In genomic region chr4:48545966-48546365, GRCm38 (mm10) we compare ENCODE assay signal across 17 mouse cellular contexts. TPM values are rescaled to one million over a fixed set of nuclear protein-coding genes. Genes with fewer than 3 reads are reported as not detected.
DNase-seq lines count a peak whose midpoint lies in the region; ATAC-seq lines count a peak whose summit lies in the region.
"Had no signal": no experiment of that assay in that cellular context is flagged by ENCODE, and none has a peak within 500 bp of the region (broad histone marks: within the 10 kb centered on the region; RNA-seq: fewer than 3 reads in every experiment).

No protein-coding gene starts in this region.

- H3K9me3 ChIP-seq in forebrain, embryonic 10.5 days = no peaks in the 10 kb centered on the region
- H3K9me3 ChIP-seq in forebrain, embryonic 16.5 days (ENCODE audit: control insufficient read depth, low read length) = no peaks in the 10 kb centered on the region
- H3K9me3 ChIP-seq in hindbrain, embryonic 10.5 days = no peaks in the 10 kb centered on the region
- H3K9me3 ChIP-seq in hindbrain, embryonic 16.5 days (ENCODE audit: control insufficient read depth, low read length) = no peaks in the 10 kb centered on the region
- no peaks in the 10 kb centered on the region for H3K9me3 ChIP-seq in forebrain, embryonic 13.5 days (replicated peaks)
- H3K9me3 ChIP-seq: embryonic facial prominence, embryonic 13.5 days; intestine, embryonic 15.5 days; limb, embryonic 15.5 days had no signal

- peak overlapping the region; percentile 22; the same call in 1 of the 2 replicates for H3K4me3 ChIP-seq in forebrain, embryonic 10.5 days
- H3K4me3 ChIP-seq in forebrain, embryonic 16.5 days (replicated peaks; ENCODE audit: low read length) = no peak overlapping the region
- H3K4me3 ChIP-seq in hindbrain, embryonic 10.5 days = peak overlapping the region; percentile 34; the same call in 1 of the 2 replicates
- no peak overlapping the region for H3K4me3 ChIP-seq in hindbrain, embryonic 16.5 days (ENCODE audit: low read length)
- no peak overlapping the region for H3K4me3 ChIP-seq in forebrain, embryonic 13.5 days
- H3K4me3 ChIP-seq: embryonic facial prominence, embryonic 13.5 days; intestine, embryonic 15.5 days; limb, embryonic 15.5 days had no signal

- no peak for DNase-seq in forebrain, embryonic 10.5 days (ENCODE audit: extremely low spot score, low spot score)
- DNase-seq in hindbrain, embryonic 10.5 days (ENCODE audit: low spot score) = no peak
- no peak for DNase-seq in spleen, adult 12 weeks (ENCODE audit: low spot score)
- DNase-seq in thymus, postnatal 0 days (ENCODE audit: low spot score) = no peak
- DNase-seq: cerebellum, adult 2 months; gastrocnemius, postnatal 10 days; layer of hippocampus, adult 9-11 months; lung, embryonic 14.5 days had no signal

- H3K4me2 ChIP-seq in forebrain, embryonic 16.5 days (ENCODE audit: low read length) = no peak overlapping the region
- H3K4me2 ChIP-seq in hindbrain, embryonic 16.5 days (ENCODE audit: low read length) = no peak overlapping the region
- H3K4me2 ChIP-seq in forebrain, embryonic 13.5 days = peak overlapping the region; percentile 40; the same call in 1 of the 2 replicates
- H3K4me2 ChIP-seq: embryonic facial prominence, embryonic 13.5 days; intestine, embryonic 15.5 days; limb, embryonic 15.5 days; lung, embryonic 14.5 days had no signal

- peaks cover 85% of the 10 kb centered on the region for H3K4me1 ChIP-seq in forebrain, embryonic 10.5 days
- H3K4me1 ChIP-seq in forebrain, embryonic 16.5 days (replicated peaks; ENCODE audit: control insufficient read depth, insufficient read depth, low read length) = peaks cover 63% of the 10 kb centered on the region
- peaks cover 83% of the 10 kb centered on the region for H3K4me1 ChIP-seq in hindbrain, embryonic 10.5 days (replicated peaks)
- H3K4me1 ChIP-seq in hindbrain, embryonic 16.5 days (ENCODE audit: control insufficient read depth, insufficient read depth, low read depth, low read length) = peaks cover 49% of the 10 kb centered on the region
- peaks cover 86% of the 10 kb centered on the region for H3K4me1 ChIP-seq in forebrain, embryonic 13.5 days

- H3K36me3 ChIP-seq in forebrain, embryonic 10.5 days (replicated peaks) = peaks cover 18% of the 10 kb centered on the region
- no peaks in the 10 kb centered on the region for H3K36me3 ChIP-seq in forebrain, embryonic 16.5 days (ENCODE audit: control insufficient read depth, insufficient read depth)
- H3K36me3 ChIP-seq in hindbrain, embryonic 10.5 days = peaks cover 2% of the 10 kb centered on the region; the same call in 1 of the 2 replicates
- no peaks in the 10 kb centered on the region for H3K36me3 ChIP-seq in hindbrain, embryonic 16.5 days (ENCODE audit: control insufficient read depth, insufficient read depth, low read length)
- H3K36me3 ChIP-seq in forebrain, embryonic 13.5 days (ENCODE audit: poor library complexity, severe bottlenecking) = peaks cover 4% of the 10 kb centered on the region; the same call in 1 of the 2 replicates
- H3K36me3 ChIP-seq: embryonic facial prominence, embryonic 13.5 days; intestine, embryonic 15.5 days; limb, embryonic 15.5 days had no signal

- no peak for ATAC-seq in forebrain, embryonic 16.5 days
- ATAC-seq in hindbrain, embryonic 16.5 days = no peak
- no peak for ATAC-seq in forebrain, embryonic 13.5 days
- peak; percentile 55; the same call in 1 of the 2 replicates for ATAC-seq in megakaryocyte-erythroid progenitor cell, adult 5-6 weeks (replicated peaks; ENCODE audit: low FRiP score, low TSS enrichment, poor library complexity, severe bottlenecking)
- ATAC-seq: intestine, embryonic 15.5 days had no signal

- no peak overlapping the region for H3K9ac ChIP-seq in forebrain, embryonic 16.5 days (replicated peaks; ENCODE audit: low read depth, low read length)
- no peak overlapping the region for H3K9ac ChIP-seq in hindbrain, embryonic 16.5 days (ENCODE audit: low read depth, low read length)
- H3K9ac ChIP-seq in forebrain, embryonic 13.5 days = peak overlapping the region; percentile 62; the same call in 1 of the 2 replicates
- H3K9ac ChIP-seq: intestine, embryonic 15.5 days; limb, embryonic 15.5 days; lung, embryonic 14.5 days had no signal

- WGBS in forebrain, embryonic 10.5 days = 49% methylated on average over 12 of the region's 12 CpGs
- 40% methylated on average over 12 of the region's 12 CpGs for WGBS in forebrain, embryonic 16.5 days
- WGBS in hindbrain, embryonic 10.5 days = 36% methylated on average over 12 of the region's 12 CpGs
- 40% methylated on average over 12 of the region's 12 CpGs for WGBS in hindbrain, embryonic 16.5 days
- 42% methylated on average over 12 of the region's 12 CpGs for WGBS in forebrain, embryonic 13.5 days

- H3K27ac ChIP-seq in forebrain, embryonic 10.5 days = peak overlapping the region; percentile 83
- H3K27ac ChIP-seq in forebrain, embryonic 16.5 days (ENCODE audit: low read length) = no peak overlapping the region
- H3K27ac ChIP-seq in hindbrain, embryonic 10.5 days = peak overlapping the region; percentile 91
- no peak overlapping the region for H3K27ac ChIP-seq in hindbrain, embryonic 16.5 days (ENCODE audit: low read depth, low read length)
- H3K27ac ChIP-seq in forebrain, embryonic 13.5 days = peak overlapping the region; percentile 78; the same call in 1 of the 2 replicates
- H3K27ac ChIP-seq: embryonic facial prominence, embryonic 13.5 days; intestine, embryonic 15.5 days; kidney, postnatal 0 days; limb, embryonic 15.5 days had no signal

- no peaks in the 10 kb centered on the region for H3K27me3 ChIP-seq in forebrain, embryonic 10.5 days (ENCODE audit: poor library complexity, severe bottlenecking)
- no peaks in the 10 kb centered on the region for H3K27me3 ChIP-seq in forebrain, embryonic 16.5 days (replicated peaks; ENCODE audit: control insufficient read depth, insufficient read depth, low read length)
- H3K27me3 ChIP-seq in hindbrain, embryonic 10.5 days (ENCODE audit: insufficient read depth, poor library complexity, severe bottlenecking) = no peaks in the 10 kb centered on the region
- no peaks in the 10 kb centered on the region for H3K27me3 ChIP-seq in hindbrain, embryonic 16.5 days (replicated peaks; ENCODE audit: control insufficient read depth, insufficient read depth, low read length)
- no peaks in the 10 kb centered on the region for H3K27me3 ChIP-seq in forebrain, embryonic 13.5 days
- H3K27me3 ChIP-seq: embryonic facial prominence, embryonic 13.5 days; intestine, embryonic 15.5 days had no signal

RNA-seq across cellular contexts. Expression of gene Msantd3, which starts 6.2 kb away (rescaled TPM):
- 63.3 and 65.2 TPM in 2 replicates for polyA plus RNA-seq in forebrain, embryonic 10.5 days (2016; fragmentation: Nextera tagmentation; extraction: Ambion mirVana)
- polyA plus RNA-seq in forebrain, embryonic 16.5 days (2015; fragmentation: Nextera tagmentation; extraction: Ambion mirVana) = 38.6 and 45.5 TPM in 2 replicates
- polyA plus RNA-seq in hindbrain, embryonic 10.5 days (2016; fragmentation: Nextera tagmentation; extraction: Ambion mirVana) = 59.6 and 63.2 TPM in 2 replicates
- 21.8 and 24.5 TPM in 2 replicates for polyA plus RNA-seq in hindbrain, embryonic 16.5 days (2015; fragmentation: Nextera tagmentation; extraction: Ambion mirVana)
- 50.2 and 52.2 TPM in 2 replicates for polyA plus RNA-seq in forebrain, embryonic 13.5 days (2015; fragmentation: Nextera tagmentation; extraction: Ambion mirVana)
- total RNA-seq in megakaryocyte-erythroid progenitor cell, adult 5-6 weeks (2014; fragmentation: Nextera tagmentation) = 0.57 TPM in 1 of 2 replicates, not detected in the other
- total RNA-seq in megakaryocyte-erythroid progenitor cell, adult 5-6 weeks (2017) = 3.3 and 6.8 TPM in 2 replicates
- 3.6 and 4.8 TPM in 2 replicates for polyA plus RNA-seq in thymus, postnatal 0 days (2015; fragmentation: Nextera tagmentation; extraction: Ambion mirVana)

RNA-seq across cellular contexts. Expression of gene Tmeff1, which starts 39.0 kb away (rescaled TPM):
- polyA plus RNA-seq in forebrain, embryonic 10.5 days (2016; fragmentation: Nextera tagmentation; extraction: Ambion mirVana) = 53.5 and 64.1 TPM in 2 replicates
- 205 and 213 TPM in 2 replicates for polyA plus RNA-seq in forebrain, embryonic 16.5 days (2015; fragmentation: Nextera tagmentation; extraction: Ambion mirVana)
- polyA plus RNA-seq in hindbrain, embryonic 10.5 days (2016; fragmentation: Nextera tagmentation; extraction: Ambion mirVana) = 118 and 175 TPM in 2 replicates
- polyA plus RNA-seq in hindbrain, embryonic 16.5 days (2015; fragmentation: Nextera tagmentation; extraction: Ambion mirVana) = 72.2 and 182 TPM in 2 replicates
- polyA plus RNA-seq in forebrain, embryonic 13.5 days (2015; fragmentation: Nextera tagmentation; extraction: Ambion mirVana) = 76.9 and 117 TPM in 2 replicates
- total RNA-seq in megakaryocyte-erythroid progenitor cell, adult 5-6 weeks (2014; fragmentation: Nextera tagmentation) = not detected in 2 replicates
- total RNA-seq in megakaryocyte-erythroid progenitor cell, adult 5-6 weeks (2017) = 0.95 TPM in 1 of 2 replicates, not detected in the other
- 4.0 and 4.5 TPM in 2 replicates for polyA plus RNA-seq in thymus, postnatal 0 days (2015; fragmentation: Nextera tagmentation; extraction: Ambion mirVana)
- total RNA-seq: common myeloid progenitor, adult 5-6 weeks had no signal

Comparison
In these comparisons a context has a peak if more than half of its experiments do, and no peak if none do; other contexts are left out.
1. H3K27ac ChIP-seq: peak in forebrain, embryonic 10.5 days (single experiment), hindbrain, embryonic 10.5 days (single experiment) and forebrain, embryonic 13.5 days (single experiment); none in forebrain, embryonic 16.5 days (single experiment) and hindbrain, embryonic 16.5 days (single experiment).
2. H3K4me3 ChIP-seq: peak in forebrain, embryonic 10.5 days (single experiment) and hindbrain, embryonic 10.5 days (single experiment); none in forebrain, embryonic 16.5 days (single experiment), hindbrain, embryonic 16.5 days (single experiment) and forebrain, embryonic 13.5 days (single experiment).